Mouse (Mus musculus): Measurements from ENCODE around the gene Tango2. TPM values are rescaled to one million over a fixed set of nuclear protein-coding genes. Genes with fewer than 3 reads are reported as not detected.

The Tango2 gene
- polyA plus RNA-seq, 1 experiment, result 33.0 TPM

DNA sequence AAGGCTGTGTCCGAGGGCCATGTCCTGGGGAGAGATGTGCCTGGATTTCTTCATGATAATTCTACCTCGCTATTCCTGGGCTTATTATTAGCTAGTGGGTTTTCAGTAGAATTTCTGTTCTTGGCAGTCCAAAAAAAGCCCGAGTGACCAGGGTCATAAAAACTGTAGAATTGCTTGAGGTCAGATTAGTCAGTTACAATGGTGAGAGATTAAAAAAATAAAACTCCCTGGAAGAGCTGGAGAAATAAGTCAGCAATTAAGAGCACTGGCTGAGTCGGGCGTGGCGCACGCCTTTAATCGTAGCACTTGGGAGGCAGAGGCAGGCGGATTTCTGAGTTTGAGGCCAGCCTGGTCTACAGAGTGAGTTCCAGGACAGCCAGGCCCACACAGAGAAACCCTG is 20.0 kb downstream of the Tango2 start:
- H3K4me1 ChIP-seq (ENCODE audit: control insufficient read depth, insufficient read depth, low read length), result no peaks in the 10 kb centered on the region
- no peak overlapping the region for H3K4me3 ChIP-seq (ENCODE audit: insufficient read depth, low read length)
- H3K27ac ChIP-seq (ENCODE audit: insufficient read depth, low read depth, low read length), result no peak overlapping the region
- TF ChIP-seq POLR2A (IDR thresholded peaks at IDR 0.05; ENCODE audit: borderline replicate concordance, low read depth, low read length) (no peak), CTCF (IDR thresholded peaks at IDR 0.05; ENCODE audit: low read depth, low read length) (no peak)

DNA sequence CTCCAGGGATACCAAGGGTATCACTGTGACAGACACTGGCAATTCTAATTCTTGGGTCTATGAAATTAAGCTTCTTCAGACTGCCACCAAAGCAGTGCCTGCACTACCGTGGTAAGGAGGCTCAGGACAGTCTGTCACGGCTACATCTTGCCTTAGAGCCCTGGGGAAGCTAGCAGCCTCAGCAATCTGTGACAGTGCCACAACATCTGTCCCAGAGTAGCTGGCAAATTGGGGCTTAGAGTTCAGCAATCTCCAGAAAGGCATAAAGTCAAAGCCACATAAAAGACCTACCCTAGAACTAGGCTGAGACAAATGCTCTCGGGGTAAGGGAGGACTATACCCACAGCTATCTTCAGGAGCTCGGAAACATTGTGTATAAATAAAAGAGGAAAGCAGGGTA is 22.2 kb downstream of the Tango2 start:
- H3K27ac ChIP-seq (ENCODE audit: insufficient read depth, low read depth, low read length), result no peak overlapping the region
- H3K4me1 ChIP-seq (ENCODE audit: control insufficient read depth, insufficient read depth, low read length), result no peaks in the 10 kb centered on the region
- TF ChIP-seq POLR2A (IDR thresholded peaks at IDR 0.05; ENCODE audit: borderline replicate concordance, low read depth, low read length) (no peak), CTCF (IDR thresholded peaks at IDR 0.05; ENCODE audit: low read depth, low read length) (no peak)
- H3K4me3 ChIP-seq (ENCODE audit: insufficient read depth, low read length), result no peak overlapping the region

DNA sequence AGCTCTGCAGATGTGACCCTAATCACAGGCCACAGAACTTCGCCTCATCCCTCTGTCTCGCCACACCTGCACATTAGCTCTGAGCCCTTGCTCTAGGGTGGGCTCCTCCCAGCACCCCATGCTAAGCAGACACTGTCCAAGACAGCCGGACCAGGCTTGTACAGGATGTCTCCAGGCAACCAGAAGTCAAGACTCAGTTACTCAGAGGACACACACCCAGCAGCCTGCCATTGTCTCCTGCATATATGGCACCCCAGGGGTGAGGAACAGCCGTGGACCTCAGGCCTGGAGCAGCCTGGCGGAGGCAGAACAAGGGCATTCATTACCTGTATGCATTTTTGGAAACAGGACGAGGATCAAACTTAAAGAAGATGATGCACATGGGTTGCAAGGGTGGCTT is 23.9 kb downstream of the Tango2 start:
- TF ChIP-seq CTCF (IDR thresholded peaks at IDR 0.05; ENCODE audit: low read depth, low read length), result no peak
- no peak for TF ChIP-seq POLR2A (IDR thresholded peaks at IDR 0.05; ENCODE audit: borderline replicate concordance, low read depth, low read length)
- no peak overlapping the region for H3K27ac ChIP-seq (ENCODE audit: insufficient read depth, low read depth, low read length)
- H3K4me3 ChIP-seq (ENCODE audit: insufficient read depth, low read length), result no peak overlapping the region
- H3K4me1 ChIP-seq (ENCODE audit: control insufficient read depth, insufficient read depth, low read length), result no peaks in the 10 kb centered on the region

DNA sequence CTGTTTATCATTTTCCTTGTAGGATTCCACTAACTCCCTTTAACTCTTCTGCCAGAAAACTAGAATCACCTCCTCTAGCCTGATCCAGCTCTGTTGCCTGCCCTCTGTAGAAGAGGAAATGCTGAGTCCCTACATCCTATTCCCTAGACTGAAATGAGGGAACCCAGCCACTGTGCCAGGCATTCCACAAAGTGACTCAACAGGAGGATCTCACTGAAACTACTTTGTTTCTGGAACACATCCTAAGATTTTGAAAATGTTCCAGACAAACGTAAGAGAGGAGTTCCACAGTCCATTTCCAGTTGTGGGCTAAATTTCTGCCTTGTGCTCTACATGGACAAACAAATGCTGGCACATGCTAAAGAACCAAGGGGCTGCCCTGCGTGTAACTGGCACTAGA is 24.4 kb downstream of the Tango2 start:
- Histone ChIP-seq H3K27ac (ENCODE audit: insufficient read depth, low read depth, low read length) (no peak overlapping the region), H3K4me3 (ENCODE audit: insufficient read depth, low read length) (no peak overlapping the region), H3K4me1 (ENCODE audit: control insufficient read depth, insufficient read depth, low read length) (no peaks in the 10 kb centered on the region)
- no peak for TF ChIP-seq CTCF (IDR thresholded peaks at IDR 0.05; ENCODE audit: low read depth, low read length)
- no peak for TF ChIP-seq POLR2A (IDR thresholded peaks at IDR 0.05; ENCODE audit: borderline replicate concordance, low read depth, low read length)

DNA sequence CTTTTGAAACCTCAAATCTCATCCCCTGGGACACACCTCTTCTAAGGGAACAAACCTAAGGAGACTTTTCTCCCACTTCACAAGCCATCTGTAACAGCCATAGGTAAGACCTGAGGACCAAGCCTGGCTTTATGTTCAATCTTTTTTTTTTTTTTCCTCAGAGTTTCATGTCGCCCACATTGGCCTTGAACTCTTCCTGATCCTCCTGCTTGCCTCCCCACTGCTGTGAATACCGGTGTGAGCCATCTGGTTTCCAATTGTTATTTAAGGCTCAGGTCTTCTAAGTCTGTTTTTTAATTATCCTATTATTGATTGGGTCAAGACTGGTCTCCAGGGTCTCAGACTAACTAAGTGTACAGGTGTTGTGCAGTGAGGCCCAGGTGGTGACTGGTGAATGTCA is 26.5 kb downstream of the Tango2 start:
- Histone ChIP-seq H3K4me3 (ENCODE audit: insufficient read depth, low read length) (no peak overlapping the region), H3K4me1 (ENCODE audit: control insufficient read depth, insufficient read depth, low read length) (no peaks in the 10 kb centered on the region), H3K27ac (ENCODE audit: insufficient read depth, low read depth, low read length) (no peak overlapping the region)
- no peak for TF ChIP-seq CTCF (IDR thresholded peaks at IDR 0.05; ENCODE audit: low read depth, low read length)
- TF ChIP-seq POLR2A (IDR thresholded peaks at IDR 0.05; ENCODE audit: borderline replicate concordance, low read depth, low read length), result no peak

DNA sequence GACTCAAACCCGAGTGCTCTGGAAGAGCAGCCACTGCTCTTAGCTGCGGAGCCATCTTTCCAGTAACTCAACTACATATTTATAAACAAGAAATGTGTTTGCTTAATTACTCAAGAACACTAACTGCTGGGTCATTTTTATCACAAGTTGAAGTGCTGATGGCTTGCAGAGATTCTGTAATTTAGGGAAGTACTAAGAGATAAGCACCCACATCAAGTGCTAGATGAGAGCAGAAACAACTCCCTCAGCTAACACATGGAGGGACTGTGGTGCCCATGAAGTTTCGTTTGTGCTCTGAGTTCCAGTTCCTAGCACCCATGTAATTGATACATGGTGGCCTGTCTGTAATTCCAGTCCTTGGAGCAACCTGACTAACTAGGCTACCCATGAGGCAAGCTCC is 28.9 kb downstream of the Tango2 start:
- Histone ChIP-seq H3K4me3 (ENCODE audit: insufficient read depth, low read length) (no peak overlapping the region), H3K27ac (ENCODE audit: insufficient read depth, low read depth, low read length) (no peak overlapping the region), H3K4me1 (ENCODE audit: control insufficient read depth, insufficient read depth, low read length) (no peaks in the 10 kb centered on the region)
- TF ChIP-seq POLR2A (IDR thresholded peaks at IDR 0.05; ENCODE audit: borderline replicate concordance, low read depth, low read length) (no peak), CTCF (IDR thresholded peaks at IDR 0.05; ENCODE audit: low read depth, low read length) (no peak)

DNA sequence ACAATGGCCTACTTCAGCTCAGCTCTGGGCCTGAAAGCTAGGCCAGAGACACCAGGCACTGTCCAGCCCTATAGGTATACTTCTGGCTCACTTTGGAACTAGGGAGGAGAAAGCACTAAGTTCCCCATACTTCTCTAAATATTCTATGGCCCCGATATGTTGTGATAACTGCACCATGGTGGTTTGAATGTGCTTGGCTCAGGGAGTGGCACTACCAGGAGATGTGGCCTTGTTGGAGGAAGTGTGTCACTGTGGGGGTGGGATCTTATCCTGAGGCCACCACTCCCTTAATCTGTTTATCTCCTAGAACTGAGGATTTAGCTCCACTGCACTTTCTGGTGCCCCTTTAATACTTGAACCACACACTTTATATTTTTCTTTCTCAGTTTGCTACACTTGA is 39.7 kb downstream of the Tango2 start:
- Histone ChIP-seq H3K27ac (ENCODE audit: insufficient read depth, low read depth, low read length) (no peak overlapping the region), H3K4me1 (ENCODE audit: control insufficient read depth, insufficient read depth, low read length) (no peaks in the 10 kb centered on the region), H3K4me3 (ENCODE audit: insufficient read depth, low read length) (no peak overlapping the region)
- no peak for TF ChIP-seq CTCF (IDR thresholded peaks at IDR 0.05; ENCODE audit: low read depth, low read length)
- TF ChIP-seq POLR2A (IDR thresholded peaks at IDR 0.05; ENCODE audit: borderline replicate concordance, low read depth, low read length), result no peak

DNA sequence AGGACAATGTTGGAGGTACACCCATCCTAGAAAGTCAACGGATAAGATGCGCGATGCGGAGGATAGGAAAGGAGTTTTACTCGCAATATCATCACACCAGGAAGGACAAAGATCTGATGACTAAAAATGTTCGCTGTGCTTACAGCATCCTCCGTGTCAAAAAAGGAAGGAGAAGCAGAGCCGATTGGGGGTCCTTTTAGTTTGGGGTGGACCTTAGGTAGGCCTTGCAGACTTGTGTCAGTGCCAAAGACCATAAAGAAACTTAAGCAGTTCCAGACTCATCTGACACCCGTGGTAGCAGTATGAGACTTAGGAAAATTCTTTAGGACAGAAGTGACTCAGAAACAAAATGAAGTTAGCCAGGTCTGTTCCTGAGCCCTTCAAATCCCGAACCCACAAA is 58.3 kb downstream of the Tango2 start:
- Histone ChIP-seq H3K27ac (ENCODE audit: insufficient read depth, low read depth, low read length) (peak overlapping the region; percentile 61), H3K4me1 (ENCODE audit: control insufficient read depth, insufficient read depth, low read length) (peaks cover 15% of the 10 kb centered on the region)

DNA sequence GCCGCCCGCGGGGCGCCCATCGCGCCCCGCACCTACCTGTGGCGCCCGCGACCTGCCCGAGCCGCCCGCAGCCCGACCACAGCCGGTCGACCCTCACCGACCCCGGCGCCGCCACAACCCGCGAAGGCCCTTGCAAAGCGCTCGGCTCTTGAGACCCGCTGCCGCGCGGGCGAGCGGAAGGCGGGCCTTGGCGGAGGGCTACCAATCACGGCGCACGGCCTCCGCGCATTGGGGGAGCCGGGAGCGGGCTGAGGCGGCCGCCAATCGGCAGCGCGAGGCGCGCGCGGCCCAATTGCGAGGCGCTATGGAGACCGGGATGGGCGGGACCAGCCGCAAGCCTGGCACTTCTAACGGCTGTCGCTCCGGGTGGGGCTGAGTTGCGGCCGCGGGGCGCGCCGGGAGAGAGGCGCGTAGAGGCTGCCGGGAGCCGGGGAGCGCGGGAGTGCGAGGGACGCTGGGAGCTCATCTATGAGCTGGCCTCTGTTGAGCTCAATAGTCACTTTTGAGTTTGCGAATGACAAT is 58.8 kb downstream of the Tango2 start, which contains the start of gene Dgcr8:
Gene Dgcr8 (minus strand): TSS at position 180 of the 522 bp plus-strand sequence.
- no peak for TF ChIP-seq POLR2A (IDR thresholded peaks at IDR 0.05; ENCODE audit: borderline replicate concordance, low read depth, low read length)
- no peak for TF ChIP-seq CTCF (IDR thresholded peaks at IDR 0.05; ENCODE audit: low read depth, low read length)
- Histone ChIP-seq H3K27ac (ENCODE audit: insufficient read depth, low read depth, low read length) (peak within 1 kb of the TSS; percentile 64), H3K4me1 (ENCODE audit: control insufficient read depth, insufficient read depth, low read length) (peaks cover 15% of the 10 kb centered on the region), H3K4me3 (ENCODE audit: insufficient read depth, low read length) (peak within 1 kb of the TSS; percentile 74)

More for the DNA sequence above, 58.3 kb downstream of the Tango2 start:
- H3K4me3 ChIP-seq (ENCODE audit: insufficient read depth, low read length), result peak overlapping the region; percentile 64

DNA sequence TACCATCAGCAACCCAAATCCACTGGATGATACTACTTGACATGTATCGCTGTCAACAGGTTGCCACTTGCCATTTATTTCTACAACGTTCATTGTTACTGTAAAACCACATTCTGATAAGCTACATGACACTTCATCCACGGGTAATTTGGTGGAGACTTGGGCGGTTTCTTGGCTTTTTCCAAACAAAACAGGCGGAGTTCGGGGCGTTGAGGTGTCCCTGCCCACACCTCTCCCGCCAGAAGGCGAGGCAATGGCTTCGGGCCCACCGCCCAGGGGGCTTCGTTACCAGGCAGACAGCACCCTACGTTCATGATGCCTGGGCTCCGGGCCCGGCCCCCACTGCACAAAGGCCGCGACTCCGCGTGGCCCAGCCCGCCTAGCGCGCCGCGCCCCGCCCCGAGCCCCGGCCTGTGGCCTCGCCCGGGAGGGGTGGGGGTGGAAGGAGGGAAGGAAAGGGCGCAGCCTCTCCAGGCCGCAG is 59.3 kb downstream of the Tango2 start:
- peak overlapping the region; percentile 64 for H3K27ac ChIP-seq (ENCODE audit: insufficient read depth, low read depth, low read length)
- peaks cover 15% of the 10 kb centered on the region for H3K4me1 ChIP-seq (ENCODE audit: control insufficient read depth, insufficient read depth, low read length)
- peak overlapping the region; percentile 74 for H3K4me3 ChIP-seq (ENCODE audit: insufficient read depth, low read length)
- TF ChIP-seq POLR2A (IDR thresholded peaks at IDR 0.05; ENCODE audit: borderline replicate concordance, low read depth, low read length) (no peak), CTCF (IDR thresholded peaks at IDR 0.05; ENCODE audit: low read depth, low read length) (no peak)

DNA sequence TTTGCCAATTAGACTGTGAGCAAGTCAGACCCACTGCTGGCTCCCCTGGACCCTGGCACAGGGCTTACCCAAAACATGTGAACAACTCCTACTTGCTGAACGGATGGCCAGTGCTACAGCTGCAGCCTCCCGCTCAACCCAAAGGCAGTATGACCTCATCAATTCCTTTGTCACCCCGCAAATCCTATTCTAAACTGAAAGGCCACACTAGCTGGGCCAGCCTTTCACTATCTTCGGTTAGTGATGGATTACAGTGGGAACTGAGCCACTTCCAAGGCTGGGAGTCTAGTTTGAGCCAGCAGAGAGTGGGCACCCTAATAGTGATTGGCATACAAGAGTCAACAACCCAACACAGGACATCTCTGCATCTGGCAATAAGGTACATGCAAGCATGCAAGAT is 59.7 kb downstream of the Tango2 start:
- Histone ChIP-seq H3K4me1 (ENCODE audit: control insufficient read depth, insufficient read depth, low read length) (peaks cover 15% of the 10 kb centered on the region), H3K27ac (ENCODE audit: insufficient read depth, low read depth, low read length) (peak overlapping the region; percentile 12; the same call in 1 of the 2 replicates), H3K4me3 (ENCODE audit: insufficient read depth, low read length) (peak overlapping the region; percentile 74)
- no peak for TF ChIP-seq CTCF (IDR thresholded peaks at IDR 0.05; ENCODE audit: low read depth, low read length)
- TF ChIP-seq POLR2A (IDR thresholded peaks at IDR 0.05; ENCODE audit: borderline replicate concordance, low read depth, low read length), result no peak
